Mouse (Mus musculus): ENCODE results near the gene Lgals3bp.

The Lgals3bp gene

GRCm38 (mm10) chr11:118360907-118361341 lies 41.0 kb downstream of the Lgals3bp start:
- DNase-seq = no peak

DNA sequence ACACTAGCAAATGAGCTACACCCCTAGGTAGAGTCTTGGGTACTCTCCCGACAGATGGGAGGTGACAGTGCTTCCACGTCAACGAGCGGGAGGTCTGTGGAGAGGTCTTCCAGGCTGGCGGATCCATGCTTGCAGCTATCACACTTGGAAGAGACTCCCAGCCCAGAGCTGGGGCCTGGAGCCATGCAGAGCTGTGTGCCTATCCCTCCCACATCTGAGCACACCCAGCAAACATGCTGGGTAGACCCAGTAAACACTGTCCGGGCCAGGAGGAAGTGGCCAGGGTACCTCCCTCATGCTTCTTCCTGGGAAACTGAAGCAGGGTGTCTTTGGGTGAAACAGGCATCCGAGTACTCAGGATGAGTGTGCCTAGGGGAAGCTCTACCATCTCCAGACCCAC lies 41.4 kb downstream of the Lgals3bp start:
- no peak for DNase-seq

GRCm38 (mm10) chr11:118355640-118356039 lies 46.3 kb downstream of the Lgals3bp start, which contains the start of gene Timp2:
Gene Timp2, minus strand, starts transcription at chr11:118355740.
- no peak for DNase-seq

- DNase-seq = peak; percentile 91
Measured at GRCm38 (mm10) chr11:118355205-118355604, 46.7 kb downstream of the Lgals3bp start.

- DNase-seq = no peak
Measured at GRCm38 (mm10) chr11:118354636-118355191, 47.2 kb downstream of the Lgals3bp start.

- no peak for DNase-seq
Measured at GRCm38 (mm10) chr11:118349494-118349893, 52.4 kb downstream of the Lgals3bp start.

DNA sequence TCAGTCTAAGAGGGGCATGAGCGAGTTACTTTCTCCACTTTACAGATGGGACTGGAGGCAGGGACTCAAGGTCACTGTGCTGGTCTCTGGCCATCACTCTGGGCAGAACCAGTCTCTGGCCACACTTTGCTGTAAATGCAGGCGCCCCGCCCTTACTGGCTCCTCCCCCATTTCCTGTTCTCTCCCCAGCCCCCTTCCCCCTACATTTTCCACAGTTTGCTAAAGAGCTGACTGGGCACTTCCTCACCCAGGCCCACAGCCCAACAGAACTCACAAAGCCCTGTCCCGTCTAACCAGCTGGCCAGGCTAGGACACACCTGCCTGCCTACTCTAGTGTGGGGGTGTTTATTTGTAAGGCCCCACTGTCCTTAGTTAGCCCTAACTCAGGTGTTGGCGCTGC lies 53.0 kb downstream of the Lgals3bp start:
- DNase-seq = peak; percentile 66

GRCm38 (mm10) chr11:118348419-118348818 lies 53.5 kb downstream of the Lgals3bp start:
- no peak for DNase-seq

DNA sequence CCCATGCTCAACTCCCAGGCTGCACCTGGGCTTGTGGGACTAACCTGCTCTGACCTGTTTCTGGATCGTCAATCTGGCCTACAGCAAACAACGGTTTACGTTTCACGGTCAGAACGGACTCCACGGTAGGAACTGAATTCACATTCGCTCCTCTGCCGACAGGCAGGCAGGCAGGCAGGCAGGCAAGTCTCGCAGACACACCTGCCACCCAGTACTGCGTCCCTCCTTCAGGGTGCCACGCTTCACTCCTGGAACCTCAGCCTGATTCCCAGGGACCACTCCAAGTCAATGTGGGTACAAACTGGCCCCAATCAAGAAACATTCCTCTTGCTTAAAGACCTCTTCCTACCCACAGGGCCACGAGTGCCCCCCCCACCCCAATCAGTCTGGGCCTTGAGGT lies 54.0 kb downstream of the Lgals3bp start:
- no peak for DNase-seq

GRCm38 (mm10) chr11:118347391-118347790 lies 54.5 kb downstream of the Lgals3bp start:
- no peak for DNase-seq

DNA sequence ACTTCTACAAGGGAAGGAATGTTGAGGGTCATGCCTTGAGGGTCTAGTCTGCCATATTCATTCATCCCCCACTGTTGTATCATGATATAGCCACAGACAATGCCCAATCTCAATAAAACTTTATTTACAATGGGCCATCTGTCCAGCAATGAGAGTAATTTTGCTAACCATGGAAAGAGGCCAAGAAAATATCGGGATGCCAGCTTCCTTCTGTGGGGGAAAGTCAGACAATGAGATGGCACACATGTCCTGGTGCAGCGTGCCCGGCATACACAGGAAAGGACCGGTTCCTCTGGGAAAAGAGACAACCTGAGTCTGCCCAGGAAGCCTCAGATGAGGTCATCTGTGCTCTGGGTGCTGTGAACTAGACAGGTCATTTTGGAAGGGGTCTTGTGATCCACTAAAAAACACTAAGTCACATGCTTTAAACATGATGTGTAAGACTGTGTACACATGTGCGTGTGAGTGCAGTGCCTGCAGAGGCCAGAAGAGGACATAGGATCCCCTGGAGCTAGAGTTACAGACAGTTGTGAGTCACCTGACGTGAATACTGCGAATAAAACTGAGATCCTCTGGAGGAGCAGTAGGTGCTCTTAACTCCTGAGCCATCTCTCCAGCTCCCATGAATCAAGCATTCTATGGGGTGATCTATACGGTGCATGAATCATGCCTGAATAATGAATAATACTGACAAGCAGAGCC lies 55.3 kb downstream of the Lgals3bp start:
- no peak for DNase-seq

GRCm38 (mm10) chr11:118345693-118346092 lies 56.2 kb downstream of the Lgals3bp start:
- peak; percentile 61 for DNase-seq

- DNase-seq = no peak
Measured at GRCm38 (mm10) chr11:118343629-118344028, 58.3 kb downstream of the Lgals3bp start.

Measured in layer of hippocampus, adult 9-11 months (tissue).